Mouse (Mus musculus) hindbrain, embryonic 14.5 days (tissue): ENCODE measurements around the gene Tlk1. TPM values are rescaled to one million over a fixed set of nuclear protein-coding genes. Genes with fewer than 3 reads are reported as not detected.

Experiments used
- ATAC-seq: fragments of 200-750 bp; cut with Nextera tagmentation; 2 replicates; pipeline ENCODE4 v1.8.0; 2017; ENCODE audit warnings: moderate number of reproducible peaks, mild to moderate bottlenecking, moderate TSS enrichment, moderate library complexity; ENCODE audit not compliant: low FRiP score
- DNase-seq: peaks from one replicate; pipeline ENCODE4 v3.0.0-alpha.2; 2015; ENCODE audit warnings: low spot score
- H3K27ac ChIP-seq: fragments of 300-500 bp; sonication (generic); 2 replicates; pipeline ENCODE4 v1.5.1; 2014; ENCODE audit warnings: mild to moderate bottlenecking, moderate library complexity
- H3K27me3 ChIP-seq: fragments of 300-500 bp; sonication (generic); 2 replicates; pipeline ENCODE4 v1.6.1; 2014; ENCODE audit warnings: mild to moderate bottlenecking, low read length, mixed read lengths; ENCODE audit not compliant: control insufficient read depth, insufficient read depth
- H3K36me3 ChIP-seq: fragments of 300-500 bp; sonication (generic); replicated peaks from 2 replicates; pipeline ENCODE4 v1.6.1; 2014; ENCODE audit not compliant: control insufficient read depth, insufficient read depth
- H3K4me1 ChIP-seq: fragments of 300-500 bp; sonication (generic); replicated peaks from 2 replicates; pipeline ENCODE4 v1.6.1; 2014; ENCODE audit warnings: antibody characterized with exemption, low read length, mixed read lengths; ENCODE audit not compliant: control insufficient read depth, insufficient read depth
- H3K4me2 ChIP-seq: fragments of 300-500 bp; sonication (generic); replicated peaks from 2 replicates; pipeline ENCODE4 v1.6.1; 2014; ENCODE audit warnings: mild to moderate bottlenecking, moderate library complexity
- H3K4me3 ChIP-seq: fragments of 300-500 bp; sonication (generic); replicated peaks from 2 replicates; pipeline ENCODE4 v1.5.1; 2014; ENCODE audit warnings: mild to moderate bottlenecking, low read length
- H3K9ac ChIP-seq: fragments of 300-500 bp; sonication (generic); 2 replicates; pipeline ENCODE4 v1.6.1; 2014
- H3K9me3 ChIP-seq: fragments of 300-500 bp; sonication (generic); 2 replicates; pipeline ENCODE4 v1.6.1; 2016; ENCODE audit warnings: low read length; ENCODE audit not compliant: control insufficient read depth
- WGBS: fragments of 180-500 bp; shearing (Covaris S2); extraction: QIAGEN DNeasy Blood & Tissue Kit; methylation state at CpG from one replicate; pipeline ENCODE4 v1.1.7; 2014; 5-methylcytosine and 5-hydroxymethylcytosine counted together
- polyA plus RNA-seq: library from polyadenylated mRNA; unstranded; fragments of >200 nt; fragmentation: Nextera tagmentation; extraction: Ambion mirVana; gene quantifications from 2 replicates; pipeline ENCODE4 v1.2.1, GENCODE M21; 2014

The Tlk1 gene
- polyA plus RNA-seq, 1 experiment from 2014 or later = 29.9 TPM

DNA sequence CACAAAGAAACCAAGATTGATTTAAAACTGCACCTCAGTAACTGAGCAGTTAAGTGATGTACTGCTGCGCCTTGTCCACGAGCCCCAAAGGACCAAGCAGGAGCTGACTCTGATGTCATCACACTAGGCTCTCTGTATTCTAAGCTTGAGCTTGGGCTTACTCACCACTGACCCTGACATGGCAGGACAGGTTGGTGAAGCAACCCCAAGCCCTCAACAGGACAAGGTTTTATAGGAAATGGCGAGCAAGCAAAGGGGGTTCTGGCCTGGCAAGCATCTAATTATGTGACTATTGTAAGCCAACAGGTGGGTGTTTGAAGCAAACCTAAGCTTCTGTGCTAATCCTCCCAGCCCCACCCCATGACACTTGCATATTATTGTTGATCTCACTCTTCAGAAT is 124.7 kb downstream of the Tlk1 start:
- Histone ChIP-seq H3K4me1 (no peaks in the 10 kb centered on the region), H3K27ac (no peak overlapping the region), H3K4me3 (no peak overlapping the region), H3K4me2 (no peak overlapping the region), H3K9me3 (no peaks in the 10 kb centered on the region), H3K36me3 (no peaks in the 10 kb centered on the region), H3K9ac (no peak overlapping the region), H3K27me3 (no peaks in the 10 kb centered on the region)
- WGBS = 91% methylated on average over 3 of the region's 3 CpGs
- ATAC-seq (no peak), DNase-seq (no peak)

DNA sequence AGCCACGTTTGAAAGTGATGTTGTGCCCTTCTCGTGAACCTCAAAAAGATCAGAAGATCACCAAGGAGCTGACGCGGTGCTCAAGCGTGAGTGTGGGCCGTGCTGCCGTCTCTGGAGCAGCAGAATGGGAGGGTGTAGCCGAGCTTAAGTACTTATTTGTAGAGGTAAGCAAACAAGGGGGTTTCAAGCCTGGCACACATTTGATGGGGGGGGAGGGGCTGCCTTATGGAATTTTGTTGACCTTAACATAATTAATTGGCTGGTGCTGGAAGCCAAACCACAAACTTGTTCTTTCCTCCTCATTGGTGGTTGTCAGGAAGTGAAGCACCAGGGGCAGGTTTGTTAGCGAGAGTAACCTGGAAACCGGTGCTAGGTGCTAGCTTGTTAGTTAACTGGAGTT is 129.8 kb downstream of the Tlk1 start:
- H3K27ac ChIP-seq = no peak overlapping the region
- WGBS = 93% methylated on average over 10 of the region's 10 CpGs
- H3K4me2 ChIP-seq = no peak overlapping the region
- no peak for ATAC-seq
- no peak for DNase-seq
- no peak overlapping the region for H3K9ac ChIP-seq
- H3K9me3 ChIP-seq = no peaks in the 10 kb centered on the region
- H3K27me3 ChIP-seq = no peaks in the 10 kb centered on the region
- H3K4me3 ChIP-seq = no peak overlapping the region
- peaks cover 13% of the 10 kb centered on the region for H3K36me3 ChIP-seq
- H3K4me1 ChIP-seq = no peaks in the 10 kb centered on the region

DNA sequence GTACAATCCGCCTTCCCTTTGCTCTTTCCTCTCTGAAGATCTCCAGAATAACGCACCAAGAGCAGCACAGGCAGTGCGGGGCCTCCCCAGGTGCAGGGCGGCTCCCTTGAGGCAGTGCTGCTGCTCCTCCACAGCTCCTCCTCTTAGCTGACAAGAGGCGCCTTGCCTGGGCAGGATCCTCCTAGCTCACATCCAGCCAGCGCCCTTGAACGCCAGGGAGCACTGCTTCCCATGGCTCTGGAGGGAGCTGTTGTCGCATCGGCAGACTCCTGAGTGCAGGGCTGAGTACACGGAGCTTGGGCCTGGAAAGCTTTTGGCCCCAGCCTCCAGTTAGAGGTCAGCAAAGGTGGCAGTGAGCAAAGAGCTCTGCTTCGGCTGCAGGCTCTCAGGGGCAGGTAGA is 135.3 kb downstream of the Tlk1 start:
- H3K27ac ChIP-seq = no peak overlapping the region
- no peak overlapping the region for H3K9ac ChIP-seq
- peaks cover 68% of the 10 kb centered on the region for H3K36me3 ChIP-seq
- no peaks in the 10 kb centered on the region for H3K27me3 ChIP-seq
- ATAC-seq (no peak), DNase-seq (no peak)
- H3K4me2 ChIP-seq = no peak overlapping the region
- no peaks in the 10 kb centered on the region for H3K4me1 ChIP-seq
- no peaks in the 10 kb centered on the region for H3K9me3 ChIP-seq
- no peak overlapping the region for H3K4me3 ChIP-seq
- WGBS = 90% methylated on average over 11 of the region's 11 CpGs

DNA sequence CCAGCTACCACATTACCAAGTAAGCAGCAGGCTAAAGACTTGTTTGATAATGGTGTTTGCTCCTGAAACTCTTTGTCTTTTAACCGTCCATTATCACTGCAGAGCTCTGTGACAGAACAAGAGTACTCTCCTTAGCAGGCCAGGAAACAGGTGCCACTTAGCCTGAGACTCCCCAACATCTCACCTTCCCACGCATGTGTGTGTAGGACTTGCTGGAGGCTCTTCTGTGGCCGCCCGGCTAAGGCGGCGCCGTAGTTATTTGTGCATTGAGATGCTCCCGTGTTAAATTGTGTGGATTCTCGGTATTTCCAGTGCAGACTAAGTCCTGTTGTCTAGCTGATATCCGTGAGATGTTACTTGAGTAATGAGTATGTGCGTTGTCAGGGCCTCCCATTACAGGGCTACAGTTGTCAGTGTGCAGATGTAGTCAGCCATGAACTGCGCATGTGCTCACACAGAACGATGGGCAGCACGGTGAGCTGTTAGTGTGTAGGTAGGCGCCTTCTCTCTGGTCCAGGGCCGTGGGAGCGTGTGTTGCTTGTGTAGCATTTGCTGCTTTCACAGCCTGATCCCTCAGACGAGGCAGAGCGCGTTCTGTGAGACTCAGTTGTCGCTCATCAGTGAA is 137.0 kb downstream of the Tlk1 start:
- Histone ChIP-seq H3K4me1 (no peaks in the 10 kb centered on the region), H3K9ac (no peak overlapping the region), H3K27me3 (no peaks in the 10 kb centered on the region), H3K9me3 (no peaks in the 10 kb centered on the region), H3K4me2 (no peak overlapping the region), H3K27ac (no peak overlapping the region), H3K36me3 (peaks cover 84% of the 10 kb centered on the region), H3K4me3 (no peak overlapping the region)
- ATAC-seq (no peak), DNase-seq (no peak)
- WGBS = 96% methylated on average over 21 of the region's 21 CpGs

DNA sequence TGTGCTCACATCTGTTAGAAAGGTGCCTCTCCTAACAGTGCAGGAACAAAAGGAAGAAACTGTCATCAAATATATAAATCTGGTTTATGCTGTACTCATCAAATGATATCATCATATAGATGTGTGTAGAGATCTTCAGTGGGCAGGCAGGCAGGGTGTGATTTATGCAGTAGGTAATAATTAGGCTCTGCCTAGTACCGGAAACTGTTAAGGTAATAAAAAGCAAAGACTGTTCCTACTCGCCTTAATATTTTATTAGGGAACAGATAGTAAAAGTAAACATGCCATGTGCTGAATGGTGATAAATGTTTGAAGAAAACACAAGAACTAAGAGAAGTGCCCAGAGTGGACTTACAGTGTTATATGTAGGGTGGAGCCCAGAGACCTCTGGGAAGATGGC is 143.2 kb downstream of the Tlk1 start:
- H3K27ac ChIP-seq = no peak overlapping the region
- no peak for ATAC-seq
- H3K27me3 ChIP-seq = no peaks in the 10 kb centered on the region
- no peak for DNase-seq
- H3K9me3 ChIP-seq = no peaks in the 10 kb centered on the region
- H3K4me2 ChIP-seq = no peak overlapping the region
- H3K9ac ChIP-seq = no peak overlapping the region
- H3K36me3 ChIP-seq = peaks cover 96% of the 10 kb centered on the region
- WGBS = 89% methylated on average over 2 of the region's 2 CpGs
- H3K4me3 ChIP-seq = no peak overlapping the region
- H3K4me1 ChIP-seq = no peaks in the 10 kb centered on the region

DNA sequence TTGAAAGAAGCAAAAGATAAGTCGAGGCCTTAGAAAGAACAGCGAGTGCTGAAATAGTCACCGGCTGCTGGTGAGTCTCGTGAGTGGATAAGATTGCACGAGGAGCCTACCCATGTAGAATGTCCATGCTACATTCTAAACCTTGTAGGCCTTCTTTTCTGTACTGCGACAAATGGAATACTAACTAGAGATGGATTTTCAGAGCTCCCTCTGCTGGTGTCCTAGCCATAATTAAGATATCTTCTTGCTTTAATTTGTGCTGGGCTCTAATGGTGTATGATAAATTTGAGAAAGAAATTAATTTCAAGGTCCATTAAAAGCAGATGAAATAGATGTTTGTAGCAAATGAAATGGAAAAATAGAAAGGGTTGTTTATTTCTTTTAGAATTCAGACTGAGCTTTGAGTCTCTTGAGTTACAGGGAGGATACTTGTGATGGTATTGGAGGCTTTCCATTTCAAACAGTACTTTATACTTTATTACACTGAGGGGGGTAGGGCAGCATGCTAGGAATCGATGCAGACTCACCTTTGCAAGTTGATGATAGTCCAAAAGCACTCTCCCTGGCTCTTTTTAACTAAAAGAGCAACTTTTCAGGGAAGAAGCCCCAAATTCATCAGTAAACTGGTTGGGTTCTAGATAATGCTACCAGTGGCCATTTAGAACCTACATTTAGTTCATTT is 151.9 kb downstream of the Tlk1 start:
- no peaks in the 10 kb centered on the region for H3K9me3 ChIP-seq
- H3K36me3 ChIP-seq = peaks cover 8% of the 10 kb centered on the region
- H3K27me3 ChIP-seq = no peaks in the 10 kb centered on the region
- peak; percentile 65 for DNase-seq
- no peak for ATAC-seq
- no peak overlapping the region for H3K4me3 ChIP-seq
- no peaks in the 10 kb centered on the region for H3K4me1 ChIP-seq
- no peak overlapping the region for H3K4me2 ChIP-seq
- H3K9ac ChIP-seq = no peak overlapping the region
- H3K27ac ChIP-seq = no peak overlapping the region
- WGBS = 85% methylated on average over 7 of the region's 7 CpGs

DNA sequence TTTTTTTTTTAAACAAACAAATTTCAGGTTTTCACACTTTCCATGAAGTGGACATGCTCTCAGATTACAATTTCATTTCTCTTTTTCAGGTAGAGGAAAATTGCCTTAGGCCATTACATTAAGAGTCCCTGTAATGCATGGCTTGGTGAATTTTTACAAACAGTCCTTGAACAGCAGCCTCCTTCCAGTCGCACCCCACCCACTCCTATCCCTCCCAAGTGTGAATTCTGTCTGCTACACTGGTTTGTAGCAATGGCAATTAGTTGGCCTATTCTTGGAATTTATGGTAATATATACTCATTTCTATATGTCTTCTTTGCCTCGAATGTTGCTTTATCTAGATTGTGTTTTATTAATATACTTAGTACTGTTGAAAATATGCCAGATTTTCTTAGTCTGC is 153.1 kb downstream of the Tlk1 start:
- ATAC-seq (no peak), DNase-seq (no peak)
- H3K9ac ChIP-seq = no peak overlapping the region
- H3K36me3 ChIP-seq = no peaks in the 10 kb centered on the region
- 84% methylated on average over 2 of the region's 2 CpGs for WGBS
- no peaks in the 10 kb centered on the region for H3K4me1 ChIP-seq
- no peak overlapping the region for H3K27ac ChIP-seq
- H3K27me3 ChIP-seq = no peaks in the 10 kb centered on the region
- no peak overlapping the region for H3K4me3 ChIP-seq
- no peaks in the 10 kb centered on the region for H3K9me3 ChIP-seq
- no peak overlapping the region for H3K4me2 ChIP-seq

DNA sequence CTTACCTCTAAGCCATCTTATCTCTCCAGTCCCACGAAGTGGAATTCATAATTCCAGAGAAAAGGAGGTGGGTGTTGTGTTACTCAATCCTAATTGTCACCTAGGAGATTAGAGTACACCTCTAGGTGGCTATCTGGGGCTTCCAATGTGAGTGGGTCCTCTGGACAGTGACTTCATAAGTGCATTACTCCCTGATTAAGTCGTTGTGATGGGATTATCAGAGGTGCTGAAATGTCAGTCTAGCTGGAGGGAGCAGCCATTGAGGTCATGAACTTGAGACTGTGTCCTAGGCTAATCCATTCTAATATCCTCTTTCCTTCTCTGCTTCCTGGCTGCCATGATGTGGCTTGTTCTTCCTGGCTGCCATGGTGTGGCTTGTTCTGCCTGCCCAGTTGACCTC is 155.6 kb downstream of the Tlk1 start:
- ATAC-seq (no peak), DNase-seq (no peak)
- Histone ChIP-seq H3K27ac (no peak overlapping the region), H3K4me1 (no peaks in the 10 kb centered on the region), H3K4me2 (no peak overlapping the region), H3K4me3 (no peak overlapping the region), H3K27me3 (no peaks in the 10 kb centered on the region), H3K9ac (no peak overlapping the region), H3K9me3 (no peaks in the 10 kb centered on the region), H3K36me3 (no peaks in the 10 kb centered on the region)
- WGBS = 77% methylated on average over 2 of the region's 2 CpGs

DNA sequence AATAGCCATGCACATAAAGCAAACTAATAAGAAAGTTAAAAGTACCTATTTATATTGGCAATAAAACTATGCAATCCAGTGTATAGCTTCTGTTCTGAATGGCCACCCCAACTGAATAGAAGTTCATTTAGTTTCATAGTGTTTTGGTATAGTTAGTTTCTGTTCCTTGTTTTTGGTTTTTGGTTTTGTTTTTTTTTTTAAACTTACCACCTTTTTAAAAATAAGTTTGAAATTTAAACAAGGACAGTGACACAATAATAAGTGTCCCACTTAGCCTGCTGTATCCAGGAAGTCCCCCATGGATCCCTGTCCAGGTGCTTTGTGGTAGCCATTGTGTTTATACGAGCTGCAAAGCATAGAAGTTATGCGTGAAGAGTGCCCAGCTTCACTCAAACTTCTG is 156.3 kb downstream of the Tlk1 start:
- DNase-seq (no peak), ATAC-seq (no peak)
- Histone ChIP-seq H3K36me3 (no peaks in the 10 kb centered on the region), H3K9me3 (no peaks in the 10 kb centered on the region), H3K27ac (no peak overlapping the region), H3K27me3 (no peaks in the 10 kb centered on the region), H3K4me3 (no peak overlapping the region), H3K4me1 (no peaks in the 10 kb centered on the region), H3K9ac (no peak overlapping the region), H3K4me2 (no peak overlapping the region)
- 87% methylated on average over 2 of the region's 2 CpGs for WGBS

DNA sequence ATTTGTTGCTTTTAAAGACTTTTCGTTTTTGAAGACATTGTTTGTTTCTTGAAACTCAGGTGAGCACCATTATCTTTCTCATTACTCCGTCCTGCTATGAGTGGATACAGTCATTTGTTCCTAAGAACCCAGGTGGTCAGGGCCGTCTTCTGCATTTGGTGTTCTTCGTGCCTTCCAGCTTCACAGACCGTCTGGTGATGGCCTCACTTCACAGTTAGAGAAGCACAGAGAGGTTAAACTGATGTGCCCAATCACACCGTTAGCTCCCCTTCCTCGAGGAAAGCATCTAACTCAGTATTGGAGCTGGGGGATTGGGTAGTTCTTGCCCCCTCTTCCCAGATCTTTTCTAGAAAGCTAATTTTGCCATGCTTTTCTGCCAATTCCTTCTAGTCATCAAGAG is 158.5 kb downstream of the Tlk1 start:
- DNase-seq (no peak), ATAC-seq (no peak)
- no peak overlapping the region for H3K4me3 ChIP-seq
- no peak overlapping the region for H3K4me2 ChIP-seq
- WGBS = 90% methylated on average over 7 of the region's 7 CpGs
- no peaks in the 10 kb centered on the region for H3K27me3 ChIP-seq
- H3K36me3 ChIP-seq = no peaks in the 10 kb centered on the region
- H3K4me1 ChIP-seq = peaks cover 15% of the 10 kb centered on the region
- H3K9ac ChIP-seq = no peak overlapping the region
- no peak overlapping the region for H3K27ac ChIP-seq
- H3K9me3 ChIP-seq = no peaks in the 10 kb centered on the region
